Mouse (Mus musculus): ENCODE results near the gene Zfp60. TPM values are rescaled to one million over a fixed set of nuclear protein-coding genes. Genes with fewer than 3 reads are reported as not detected.

The Zfp60 gene
- polyA plus RNA-seq (2015; fragmentation: Nextera tagmentation; extraction: Ambion mirVana), result 4.8 and 5.0 TPM in 2 replicates

DNA sequence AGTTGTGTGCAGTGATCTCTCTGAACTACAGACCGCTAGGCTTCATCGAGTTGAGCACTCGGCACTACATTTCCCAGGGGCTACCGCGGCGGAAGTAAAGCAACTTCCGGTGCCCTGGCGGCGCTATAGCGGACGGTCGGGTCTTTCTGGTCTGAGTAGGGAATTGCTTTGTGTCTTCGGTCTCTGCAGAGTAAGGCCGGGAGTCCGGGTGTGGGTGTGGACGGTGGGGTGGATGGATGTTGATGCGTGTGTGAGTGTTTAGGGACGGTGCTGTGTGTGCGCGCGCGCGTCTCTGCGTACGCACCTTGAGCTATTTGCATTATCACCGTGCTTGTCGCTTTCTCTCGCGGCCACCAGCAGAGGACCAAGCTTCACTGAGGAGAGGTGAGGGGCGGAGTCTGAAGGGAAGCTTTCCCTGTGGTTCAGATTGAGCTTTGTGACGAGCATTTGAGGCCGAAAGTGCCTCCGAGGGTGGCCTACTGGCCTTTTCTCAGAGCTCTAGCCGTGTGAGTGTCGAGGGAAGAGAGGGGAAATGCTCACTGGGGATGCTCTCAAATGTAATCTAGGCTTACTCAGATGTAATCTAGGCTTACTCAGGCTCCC, at the start of gene Zfp60:
Gene Zfp60 (plus strand): TSS at position 109 of the 603 bp plus-strand sequence.
- Histone ChIP-seq H3K4me3 (replicated peaks) (peak within 1 kb of the TSS; percentile 67), H3K36me3 (replicated peaks) (no peaks in the 10 kb centered on the region), H3K27me3 (no peaks in the 10 kb centered on the region), H3K9ac (peak within 1 kb of the TSS; percentile 51), H3K4me1 (replicated peaks) (peaks cover 21% of the 10 kb centered on the region), H3K4me2 (peak within 1 kb of the TSS; percentile 88), H3K27ac (replicated peaks) (peak within 1 kb of the TSS; percentile 81), H3K9me3 (replicated peaks) (no peaks in the 10 kb centered on the region)
- ATAC-seq (ENCODE audit: insufficient read depth), result peak; percentile 90
- WGBS (ENCODE audit: insufficient replicate concordance), result under 1% methylated on average over 35 of the region's 35 CpGs

GRCm38 (mm10) chr7:27683218-27683617, 48.0 kb upstream of the Zfp60 start:
- Histone ChIP-seq H3K27ac (replicated peaks) (no peak overlapping the region), H3K4me2 (no peak overlapping the region), H3K4me1 (replicated peaks) (peaks cover 2% of the 10 kb centered on the region), H3K9me3 (replicated peaks) (no peaks in the 10 kb centered on the region), H3K36me3 (replicated peaks) (no peaks in the 10 kb centered on the region), H3K4me3 (replicated peaks) (no peak overlapping the region), H3K27me3 (peaks cover 3% of the 10 kb centered on the region), H3K9ac (no peak overlapping the region)
- no peak for ATAC-seq (ENCODE audit: insufficient read depth)
- 21% methylated on average over 2 of the region's 2 CpGs for WGBS (ENCODE audit: insufficient replicate concordance)

GRCm38 (mm10) chr7:27685220-27685619, 46.0 kb upstream of the Zfp60 start:
- Histone ChIP-seq H3K9me3 (replicated peaks) (no peaks in the 10 kb centered on the region), H3K4me1 (replicated peaks) (peaks cover 19% of the 10 kb centered on the region), H3K27ac (replicated peaks) (no peak overlapping the region), H3K27me3 (peaks cover 3% of the 10 kb centered on the region), H3K4me3 (replicated peaks) (no peak overlapping the region), H3K9ac (no peak overlapping the region), H3K4me2 (no peak overlapping the region), H3K36me3 (replicated peaks) (no peaks in the 10 kb centered on the region)
- no peak for ATAC-seq (ENCODE audit: insufficient read depth)
- 25% methylated on average over 5 of the region's 5 CpGs for WGBS (ENCODE audit: insufficient replicate concordance)

DNA sequence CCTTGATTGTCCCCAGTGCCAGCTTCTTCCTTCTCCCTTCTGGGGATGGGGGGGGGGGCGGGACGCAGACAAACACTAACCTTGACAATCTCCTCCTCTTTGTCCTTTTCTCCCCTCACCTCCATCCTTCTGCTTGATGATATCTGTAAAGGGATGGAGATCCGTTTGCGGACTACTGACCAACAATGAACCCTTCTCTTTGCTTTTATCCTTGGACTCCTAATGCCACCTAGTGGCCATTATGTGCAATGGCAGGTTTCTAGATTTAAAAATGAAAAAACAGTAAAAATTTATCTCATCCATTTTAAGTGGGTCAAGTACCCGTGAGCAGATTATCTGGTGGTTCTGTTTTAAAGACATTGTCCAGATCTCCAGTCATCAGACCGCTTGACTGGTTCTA, 45.5 kb upstream of the Zfp60 start:
- Histone ChIP-seq H3K36me3 (replicated peaks) (no peaks in the 10 kb centered on the region), H3K4me1 (replicated peaks) (peaks cover 19% of the 10 kb centered on the region), H3K27ac (replicated peaks) (no peak overlapping the region), H3K9ac (no peak overlapping the region), H3K4me3 (replicated peaks) (no peak overlapping the region), H3K9me3 (replicated peaks) (no peaks in the 10 kb centered on the region), H3K4me2 (no peak overlapping the region), H3K27me3 (peaks cover 3% of the 10 kb centered on the region)
- ATAC-seq (ENCODE audit: insufficient read depth), result no peak
- 0% methylated on average over 6 of the region's 6 CpGs for WGBS (ENCODE audit: insufficient replicate concordance)

- Histone ChIP-seq H3K4me2 (no peak overlapping the region), H3K27me3 (peaks cover 3% of the 10 kb centered on the region), H3K9me3 (replicated peaks) (no peaks in the 10 kb centered on the region), H3K27ac (replicated peaks) (no peak overlapping the region), H3K4me1 (replicated peaks) (peaks cover 19% of the 10 kb centered on the region), H3K9ac (no peak overlapping the region), H3K36me3 (replicated peaks) (no peaks in the 10 kb centered on the region), H3K4me3 (replicated peaks) (no peak overlapping the region)
- WGBS (ENCODE audit: insufficient replicate concordance), result 55% methylated on average over 1 of the region's 1 CpGs
- no peak for ATAC-seq (ENCODE audit: insufficient read depth)
Measured at GRCm38 (mm10) chr7:27687043-27687442, 44.1 kb upstream of the Zfp60 start.

- Histone ChIP-seq H3K4me2 (peak overlapping the region; percentile 78), H3K4me3 (replicated peaks) (peak overlapping the region; percentile 57; the same call in 1 of the 2 replicates), H3K4me1 (replicated peaks) (peaks cover 19% of the 10 kb centered on the region), H3K9ac (no peak overlapping the region), H3K27ac (replicated peaks) (no peak overlapping the region), H3K9me3 (replicated peaks) (no peaks in the 10 kb centered on the region), H3K27me3 (peaks cover 3% of the 10 kb centered on the region), H3K36me3 (replicated peaks) (no peaks in the 10 kb centered on the region)
- WGBS (ENCODE audit: insufficient replicate concordance), result 63% methylated on average over 3 of the region's 3 CpGs
- no peak for ATAC-seq (ENCODE audit: insufficient read depth)
Measured at GRCm38 (mm10) chr7:27687836-27688235, 43.4 kb upstream of the Zfp60 start.

DNA sequence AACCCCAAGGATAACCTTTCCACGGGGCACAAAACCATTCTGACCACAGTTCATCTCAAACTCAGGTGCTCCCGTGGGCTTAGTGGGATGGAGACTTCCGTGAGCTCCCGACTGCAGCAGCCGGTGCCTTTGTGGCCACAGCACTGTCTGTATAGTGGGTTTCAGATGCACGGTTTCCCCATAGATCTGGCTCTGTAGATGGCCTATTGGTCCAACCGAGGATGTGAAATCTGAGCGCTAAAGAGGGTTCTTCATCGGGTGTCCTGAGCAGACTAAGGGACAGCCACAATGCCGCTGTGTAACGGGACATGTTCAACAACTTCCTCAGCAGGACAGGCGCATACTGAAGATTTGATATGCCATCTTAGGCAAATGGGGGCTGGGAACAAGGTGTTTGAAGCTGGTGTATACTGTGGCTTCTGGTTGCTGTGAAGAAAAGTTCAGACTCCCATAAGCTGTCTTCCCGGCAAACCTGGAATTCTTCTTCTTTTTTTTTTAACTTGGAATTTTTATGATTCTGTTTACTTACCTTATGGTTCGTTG, 42.9 kb upstream of the Zfp60 start:
- Histone ChIP-seq H3K9me3 (replicated peaks) (no peaks in the 10 kb centered on the region), H3K9ac (peak overlapping the region; percentile 55), H3K36me3 (replicated peaks) (no peaks in the 10 kb centered on the region), H3K4me1 (replicated peaks) (peaks cover 19% of the 10 kb centered on the region), H3K27ac (replicated peaks) (peak overlapping the region; percentile 66; the same call in 1 of the 2 replicates), H3K27me3 (peaks cover 3% of the 10 kb centered on the region), H3K4me2 (peak overlapping the region; percentile 78), H3K4me3 (replicated peaks) (peak overlapping the region; percentile 57)
- no peak for ATAC-seq (ENCODE audit: insufficient read depth)
- 31% methylated on average over 14 of the region's 14 CpGs for WGBS (ENCODE audit: insufficient replicate concordance)

DNA sequence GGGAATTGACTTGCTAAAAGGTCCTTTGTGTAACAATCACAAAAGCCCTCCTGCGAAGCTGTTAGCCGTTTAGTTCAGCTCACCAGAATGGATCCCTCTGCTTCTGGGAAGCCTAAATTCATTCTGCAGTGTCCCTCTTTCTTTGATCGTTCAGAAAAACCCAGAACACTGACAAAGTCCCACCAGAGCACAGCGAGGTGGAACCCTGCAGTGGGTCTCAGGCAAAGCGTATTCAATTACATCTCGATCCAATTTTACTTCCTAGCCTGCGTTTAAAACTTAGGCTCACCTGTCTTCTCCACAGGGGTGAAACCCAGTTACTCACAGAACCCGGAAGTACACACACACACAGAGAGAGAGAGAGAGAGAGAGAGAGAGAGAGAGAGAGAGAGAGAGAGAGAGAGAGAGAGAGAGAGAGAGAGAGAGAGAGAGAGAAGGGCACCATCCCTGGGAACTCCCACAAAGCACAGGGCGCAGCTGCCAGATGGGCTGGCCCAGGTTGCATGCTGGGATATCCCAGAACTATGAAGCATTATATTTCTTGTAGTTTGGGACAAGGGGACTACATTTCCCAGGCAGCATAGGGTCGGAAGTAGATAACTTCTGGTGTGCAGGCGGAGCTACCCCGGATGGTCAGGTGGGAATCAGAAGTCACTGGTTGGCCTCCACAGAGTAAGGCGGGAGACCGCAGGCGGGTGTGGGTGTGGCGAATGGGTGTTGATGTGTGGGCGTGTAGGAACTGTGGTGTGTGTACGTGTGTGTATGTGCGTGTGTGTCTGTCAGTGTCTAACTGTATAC, 42.2 kb upstream of the Zfp60 start, which contains the start of gene Zfp607b:
Gene Zfp607b (plus strand): TSS at position 526 of the 798 bp plus-strand sequence.
- peak; percentile 99 for ATAC-seq (ENCODE audit: insufficient read depth)
- Histone ChIP-seq H3K4me1 (replicated peaks) (peaks cover 19% of the 10 kb centered on the region), H3K4me3 (replicated peaks) (peak within 1 kb of the TSS; percentile 57), H3K4me2 (peak within 1 kb of the TSS; percentile 78), H3K27ac (replicated peaks) (peak within 1 kb of the TSS; percentile 66), H3K36me3 (replicated peaks) (no peaks in the 10 kb centered on the region), H3K9ac (peak within 1 kb of the TSS; percentile 55), H3K27me3 (peaks cover under 1% of the 10 kb centered on the region; the same call in 1 of the 2 replicates), H3K9me3 (replicated peaks) (no peaks in the 10 kb centered on the region)
- WGBS (ENCODE audit: insufficient replicate concordance), result under 1% methylated on average over 19 of the region's 19 CpGs

DNA sequence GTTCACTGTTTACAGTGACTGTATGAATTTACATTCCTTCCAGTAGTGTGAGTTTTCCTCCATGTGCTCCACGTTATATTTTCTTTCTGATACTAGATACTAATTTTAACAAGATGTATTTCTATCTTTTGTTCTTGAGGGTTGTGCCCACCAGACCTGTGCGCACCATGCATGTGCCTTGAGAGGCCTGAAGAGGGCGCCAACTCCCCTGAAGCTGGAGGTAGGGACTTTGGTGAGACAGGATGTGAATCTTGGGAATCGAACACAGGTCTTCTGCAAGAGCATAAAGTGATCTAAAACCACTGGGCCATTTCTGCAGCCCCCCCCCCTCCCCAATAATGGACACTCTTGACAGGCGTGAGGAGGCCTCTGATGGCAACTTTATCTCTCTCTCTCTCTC, 40.1 kb upstream of the Zfp60 start:
- ATAC-seq (ENCODE audit: insufficient read depth), result no peak
- Histone ChIP-seq H3K9ac (no peak overlapping the region), H3K9me3 (replicated peaks) (no peaks in the 10 kb centered on the region), H3K36me3 (replicated peaks) (no peaks in the 10 kb centered on the region), H3K27me3 (no peaks in the 10 kb centered on the region), H3K4me3 (replicated peaks) (no peak overlapping the region), H3K27ac (replicated peaks) (no peak overlapping the region), H3K4me2 (no peak overlapping the region), H3K4me1 (replicated peaks) (peaks cover 19% of the 10 kb centered on the region)
- WGBS (ENCODE audit: insufficient replicate concordance), result 26% methylated on average over 5 of the region's 5 CpGs

- ATAC-seq (ENCODE audit: insufficient read depth), result no peak
- no peak overlapping the region for H3K27ac ChIP-seq (replicated peaks)
- H3K27me3 ChIP-seq, result no peaks in the 10 kb centered on the region
- H3K9me3 ChIP-seq (replicated peaks), result no peaks in the 10 kb centered on the region
- 48% methylated on average over 3 of the region's 3 CpGs for WGBS (ENCODE audit: insufficient replicate concordance)
- H3K4me2 ChIP-seq, result no peak overlapping the region
- H3K4me3 ChIP-seq (replicated peaks), result no peak overlapping the region
- no peaks in the 10 kb centered on the region for H3K4me1 ChIP-seq (replicated peaks)
- no peak overlapping the region for H3K9ac ChIP-seq
- H3K36me3 ChIP-seq (replicated peaks), result no peaks in the 10 kb centered on the region
Measured at GRCm38 (mm10) chr7:27696711-27697110, 34.5 kb upstream of the Zfp60 start.

DNA sequence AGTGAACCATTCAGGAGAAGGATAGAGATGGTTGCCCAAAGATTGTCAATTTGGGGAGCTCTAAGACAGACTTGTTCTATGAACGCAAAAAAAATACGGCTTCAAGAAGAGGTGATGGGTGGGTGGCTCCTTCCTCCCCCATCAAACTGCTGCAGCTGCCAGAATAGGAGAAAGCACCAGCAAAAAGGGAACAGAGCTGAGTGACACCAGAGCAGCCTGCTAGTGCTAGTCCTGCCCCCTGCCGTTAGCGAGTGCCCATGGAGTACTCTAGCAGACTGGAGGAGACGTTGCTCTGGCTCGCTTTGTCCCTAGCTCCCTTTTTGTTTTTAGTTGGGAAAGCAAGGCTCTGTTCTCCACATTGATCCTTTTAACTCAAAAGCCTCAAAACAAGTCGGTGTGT, 20.8 kb upstream of the Zfp60 start:
- H3K4me2 ChIP-seq, result no peak overlapping the region
- no peaks in the 10 kb centered on the region for H3K4me1 ChIP-seq (replicated peaks)
- H3K27me3 ChIP-seq, result no peaks in the 10 kb centered on the region
- H3K9me3 ChIP-seq (replicated peaks), result no peaks in the 10 kb centered on the region
- H3K27ac ChIP-seq (replicated peaks), result no peak overlapping the region
- WGBS (ENCODE audit: insufficient replicate concordance), result 71% methylated on average over 7 of the region's 7 CpGs
- no peaks in the 10 kb centered on the region for H3K36me3 ChIP-seq (replicated peaks)
- H3K9ac ChIP-seq, result no peak overlapping the region
- no peak for ATAC-seq (ENCODE audit: insufficient read depth)
- no peak overlapping the region for H3K4me3 ChIP-seq (replicated peaks)

Measured in liver, embryonic 15.5 days (tissue).